Mouse (Mus musculus) Patski (cell line): ENCODE results near the gene Ssbp4. TPM values are rescaled to one million over a fixed set of nuclear protein-coding genes. Genes with fewer than 3 reads are reported as not detected.

Experiments used
- ATAC-seq: fragments of 100-300 bp; one replicate; pipeline ENCODE4 v1.8.0; 2021
- CTCF ChIA-PET: fragments of 350-600 bp; sonication (Branson Sonifier 250); formaldehyde crosslinking; loops from one replicate; lab custom pipeline; 2022; ENCODE audit warnings: inconsistent platforms; lab: Charles Lee
- POLR2A ChIA-PET: fragments of 350-600 bp; sonication (Branson Sonifier 250); formaldehyde crosslinking; loops from one replicate; lab custom pipeline; 2022; ENCODE audit warnings: antibody characterized with exemption, inconsistent platforms; lab: Charles Lee
- DNase-seq: peaks from one replicate; pipeline ENCODE4 v3.0.0-alpha.2; 2011; ENCODE audit warnings: low read depth, low spot score
- H3K27me3 ChIP-seq: fragments of 371-371 bp; one replicate; pipeline ENCODE4 v1.5.1; 2021
- CTCF ChIP-seq: fragments of 100-300 bp; IDR thresholded peaks from one replicate; pipeline ENCODE4 v1.5.1; 2021
- in situ Hi-C: fragments of 300-500 bp; cut with MboI; formaldehyde crosslinking; loops from 3 replicates; pipeline ENCODE4 v1.11.1; 2018; ENCODE audit warnings: low pct_unique_long_range_greater_than_20kb, mixed read lengths
- polyA plus RNA-seq: library from polyadenylated mRNA; unstranded; gene quantifications from one replicate; pipeline ENCODE4 v1.2.3, GENCODE M21; 2021

Ssbp4 gene
- polyA plus RNA-seq, 1 experiment from 2014 or later, result 253 TPM

DNA sequence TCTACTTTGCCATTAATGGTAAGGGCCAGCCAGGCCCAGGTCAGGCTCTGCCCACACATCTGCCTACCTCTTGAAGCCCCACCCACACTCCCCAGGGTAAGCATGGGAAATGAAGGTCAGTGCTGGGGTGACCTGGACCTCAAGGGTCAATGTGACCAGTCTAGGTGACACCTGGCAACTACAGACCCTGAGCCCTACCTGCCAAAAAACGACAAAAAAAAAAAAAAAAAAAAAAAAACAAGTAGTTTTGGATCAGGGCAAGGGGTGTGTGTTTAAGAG lies 39.4 kb upstream of the Ssbp4 start:
- no peak for ATAC-seq
- ChIA-PET CTCF (interaction anchor here (5.9 kb wide), 1 partner anchor 18 kb away, joined by 42 read pairs; no protein-coding TSS in a partner anchor), POLR2A (interaction anchor here (1.6 to 9.4 kb wide), 2 partner anchors 16 to 52 kb away, joined by 3 to 118 read pairs; partner anchors contain the start of gene Gdf15)
- no peak for TF ChIP-seq CTCF
- H3K27me3 ChIP-seq, result no peaks in the 10 kb centered on the region
- DNase-seq, result no peak
- in situ Hi-C loops, result no loop called here

DNA sequence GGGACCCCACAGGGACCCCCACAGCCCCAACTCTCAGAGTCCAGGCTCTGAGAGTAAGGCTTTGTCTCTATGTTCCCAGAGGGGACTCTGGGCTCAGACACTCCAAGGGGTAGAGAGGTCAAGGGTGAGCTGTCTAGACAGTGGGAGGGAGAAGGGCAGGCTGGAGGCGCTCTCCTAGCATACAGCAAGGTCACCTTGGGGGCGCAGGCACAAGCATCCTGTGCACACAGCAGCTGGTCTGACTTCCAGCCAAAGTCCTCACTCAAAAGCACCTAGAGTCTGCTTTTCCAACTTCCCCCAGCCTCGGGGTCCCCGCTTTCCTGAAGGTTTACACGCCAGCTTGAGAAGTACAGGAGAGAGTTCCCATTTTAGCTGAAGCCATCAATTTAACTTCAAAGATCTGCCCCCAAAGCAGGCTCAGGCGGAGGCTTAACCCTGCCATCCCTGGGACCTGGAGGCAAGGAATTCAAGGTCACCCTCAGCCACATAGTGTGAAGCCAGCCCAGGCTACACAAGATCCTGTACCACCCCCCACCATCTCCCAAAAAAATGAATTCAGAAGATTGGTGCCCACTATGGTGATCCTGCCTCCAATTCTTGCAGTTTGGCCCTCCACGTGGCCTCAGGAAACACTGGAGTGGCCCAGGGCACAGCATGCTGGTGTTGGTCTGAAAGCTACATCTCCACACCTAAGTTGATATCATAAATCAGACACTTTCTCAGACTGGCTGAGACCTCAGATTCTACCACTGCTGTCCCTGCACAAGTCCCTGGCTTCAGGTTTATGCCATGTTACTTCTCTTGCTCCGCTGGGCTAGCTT lies 38.9 kb upstream of the Ssbp4 start:
- CTCF ChIA-PET, result interaction anchor here (0.7 to 1.1 kb wide), 2 partner anchors 9 to 18 kb away, joined by 3 read pairs; no protein-coding TSS in a partner anchor
- no peak for TF ChIP-seq CTCF
- no peaks in the 10 kb centered on the region for H3K27me3 ChIP-seq
- DNase-seq, result no peak
- ATAC-seq, result no peak
- POLR2A ChIA-PET, result interaction anchor here (1.6 to 9.4 kb wide), 2 partner anchors 16 to 52 kb away, joined by 3 to 118 read pairs; partner anchors contain the start of gene Gdf15
- in situ Hi-C loops, result no loop called here

DNA sequence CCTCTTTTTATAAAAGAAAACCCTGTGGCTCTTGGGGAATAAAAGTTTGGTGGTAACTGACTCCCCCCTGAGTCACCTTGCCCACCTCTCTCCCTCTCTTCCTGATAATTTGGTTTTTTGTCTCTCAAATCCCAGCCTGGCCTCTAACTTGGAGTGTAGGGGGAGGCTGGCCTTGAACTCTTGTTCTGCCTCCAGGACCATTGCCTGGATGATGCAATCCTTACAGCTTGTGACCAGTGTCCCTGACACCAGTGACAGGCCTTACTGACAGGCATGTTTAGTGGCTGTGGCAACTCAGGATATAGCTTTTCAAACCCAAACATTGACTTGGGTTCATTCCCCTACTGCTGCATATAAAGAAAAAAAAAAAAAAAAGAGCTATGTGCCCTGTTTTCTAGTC lies 38.1 kb upstream of the Ssbp4 start:
- ATAC-seq, result no peak
- no peak for TF ChIP-seq CTCF
- DNase-seq, result no peak
- CTCF ChIA-PET, result interaction anchor here (1.1 to 1.2 kb wide), 2 partner anchors 8 to 11 kb away, joined by 3 read pairs; no protein-coding TSS in a partner anchor
- H3K27me3 ChIP-seq, result no peaks in the 10 kb centered on the region
- POLR2A ChIA-PET, result interaction anchor here (0.7 to 9.4 kb wide), 3 partner anchors 15 to 179 kb away, joined by 3 to 118 read pairs (median 5); partner anchors contain the start of gene Gdf15
- in situ Hi-C loops, result no loop called here

DNA sequence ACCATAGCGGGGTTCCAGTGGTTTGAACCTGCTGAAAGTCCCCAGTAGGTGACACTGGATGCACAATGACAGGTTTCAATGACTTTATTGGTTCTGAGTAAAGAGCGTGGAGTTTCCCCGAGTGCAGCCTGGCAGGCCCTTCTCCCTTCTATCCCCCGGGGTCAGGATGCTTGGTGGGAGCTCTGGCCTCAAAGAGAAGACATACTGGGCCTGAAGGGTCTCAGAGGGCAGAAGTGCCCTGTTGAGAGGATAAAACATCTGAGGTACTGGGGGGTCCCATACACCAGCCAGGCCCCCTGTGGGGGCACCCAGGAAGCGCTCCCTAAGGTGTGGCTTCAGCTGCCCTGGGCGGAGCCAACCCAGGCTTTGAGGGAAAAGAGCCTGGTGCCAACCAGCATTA lies 37.7 kb upstream of the Ssbp4 start:
- CTCF ChIA-PET, result interaction anchor here (1.1 to 1.2 kb wide), 2 partner anchors 8 to 11 kb away, joined by 3 read pairs; no protein-coding TSS in a partner anchor
- no peak for TF ChIP-seq CTCF
- DNase-seq (no peak), ATAC-seq (no peak)
- POLR2A ChIA-PET, result interaction anchor here (0.7 to 9.4 kb wide), 3 partner anchors 14 to 179 kb away, joined by 3 to 118 read pairs (median 5); partner anchors contain the start of gene Gdf15
- no peaks in the 10 kb centered on the region for H3K27me3 ChIP-seq
- in situ Hi-C loops, result no loop called here

DNA sequence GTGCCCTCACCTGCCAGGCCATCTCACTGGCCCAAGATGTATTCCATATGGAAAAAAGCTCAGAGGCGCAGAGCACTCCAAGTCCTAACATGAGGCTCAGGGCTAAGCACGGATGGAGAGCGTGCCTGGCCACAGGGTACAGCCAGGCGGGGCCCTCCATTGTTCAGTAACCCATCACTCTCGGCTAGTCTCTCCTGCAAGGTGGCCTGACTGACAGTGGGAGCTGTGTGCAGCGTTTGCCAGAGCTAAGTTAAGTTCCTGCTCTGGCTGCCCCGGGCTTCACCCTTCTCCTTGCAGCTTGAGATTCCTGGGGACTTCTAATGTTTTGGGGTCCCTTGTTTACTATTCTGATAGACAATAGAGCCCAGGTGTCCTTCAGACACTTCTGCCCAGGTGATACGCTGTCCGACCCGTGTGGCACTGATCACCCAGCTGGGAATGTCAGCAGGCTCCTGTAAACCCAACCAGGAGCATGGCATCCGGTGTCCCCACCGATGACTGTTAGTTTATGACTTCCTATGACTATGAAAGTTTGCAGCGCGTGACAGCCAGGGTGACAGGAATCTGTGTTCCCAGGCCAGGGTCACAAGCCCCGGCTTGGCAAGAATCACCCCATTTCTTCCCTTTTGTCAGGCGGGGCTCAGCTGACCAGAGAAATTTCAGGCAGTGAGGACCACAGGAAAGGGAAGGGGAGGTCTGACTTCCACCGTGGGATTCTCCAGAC lies 37.0 kb upstream of the Ssbp4 start:
- ATAC-seq, result no peak
- CTCF ChIA-PET, result interaction anchor here (1.2 kb wide), 2 partner anchors 10 to 16 kb away, joined by 3 to 5 read pairs; no protein-coding TSS in a partner anchor
- no peaks in the 10 kb centered on the region for H3K27me3 ChIP-seq
- no peak for DNase-seq
- POLR2A ChIA-PET, result interaction anchor here (9.4 kb wide), 1 partner anchor 14 kb away, joined by 118 read pairs; the partner anchor contains the start of gene Gdf15
- in situ Hi-C loops, result no loop called here
- TF ChIP-seq CTCF, result no peak

DNA sequence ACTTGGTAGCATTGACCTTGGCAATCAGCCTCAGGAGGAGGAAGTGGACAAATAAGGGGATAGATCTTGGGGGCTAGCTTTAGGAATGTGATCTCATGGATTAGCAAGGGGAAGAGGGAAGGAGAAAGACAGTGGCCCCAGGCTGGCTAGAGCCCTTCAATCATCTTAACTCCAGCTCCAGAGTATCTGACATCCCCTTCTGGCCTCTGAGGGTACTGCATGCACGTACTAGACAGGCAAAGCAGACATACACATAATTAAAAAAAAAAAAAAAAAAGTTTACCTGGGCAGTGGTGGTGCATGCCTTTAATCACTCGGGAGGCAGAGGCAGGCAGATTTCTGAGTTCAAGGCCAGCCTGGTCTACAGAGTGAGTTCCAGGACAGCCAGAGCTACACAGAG lies 35.4 kb upstream of the Ssbp4 start:
- H3K27me3 ChIP-seq, result no peaks in the 10 kb centered on the region
- DNase-seq (no peak), ATAC-seq (no peak)
- in situ Hi-C loops, result no loop called here
- POLR2A ChIA-PET, result interaction anchor here (0.7 to 2.5 kb wide), 3 partner anchors 14 to 34 kb away, joined by 3 to 15 read pairs (median 3); no protein-coding TSS in a partner anchor
- CTCF ChIA-PET, result interaction anchor here (0.7 to 4.9 kb wide), 3 partner anchors 10 to 21 kb away, joined by 3 to 27 read pairs (median 4); no protein-coding TSS in a partner anchor
- no peak for TF ChIP-seq CTCF

DNA sequence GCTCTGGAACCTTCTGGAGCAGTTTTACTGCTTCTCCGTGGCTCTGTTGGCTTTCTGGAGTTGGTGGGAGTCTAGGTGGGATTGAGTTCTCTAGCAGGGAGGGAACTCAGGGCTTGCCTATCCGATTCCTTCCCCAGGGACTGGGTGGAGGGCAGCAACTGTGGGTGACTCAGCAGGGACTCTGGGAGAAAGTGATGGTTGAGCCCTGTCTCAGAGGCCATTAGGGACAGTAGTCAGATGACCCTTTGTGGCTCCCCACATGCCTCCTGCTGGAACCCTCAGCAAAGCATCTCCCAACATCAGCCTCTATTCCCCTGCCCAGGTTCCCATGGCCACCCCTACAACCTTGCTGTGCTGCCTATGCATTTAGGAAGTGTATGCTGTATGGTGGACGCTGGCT lies 34.3 kb upstream of the Ssbp4 start:
- in situ Hi-C loops, result no loop called here
- ATAC-seq (no peak), DNase-seq (no peak)
- ChIA-PET POLR2A (interaction anchor here (1.5 to 2.5 kb wide), 2 partner anchors 9 to 13 kb away, joined by 5 to 15 read pairs; no protein-coding TSS in a partner anchor), CTCF (interaction anchor here (1.2 to 4.9 kb wide), 4 partner anchors 8 to 16 kb away, joined by 4 to 27 read pairs (median 4); no protein-coding TSS in a partner anchor)
- TF ChIP-seq CTCF, result no peak
- no peaks in the 10 kb centered on the region for H3K27me3 ChIP-seq

DNA sequence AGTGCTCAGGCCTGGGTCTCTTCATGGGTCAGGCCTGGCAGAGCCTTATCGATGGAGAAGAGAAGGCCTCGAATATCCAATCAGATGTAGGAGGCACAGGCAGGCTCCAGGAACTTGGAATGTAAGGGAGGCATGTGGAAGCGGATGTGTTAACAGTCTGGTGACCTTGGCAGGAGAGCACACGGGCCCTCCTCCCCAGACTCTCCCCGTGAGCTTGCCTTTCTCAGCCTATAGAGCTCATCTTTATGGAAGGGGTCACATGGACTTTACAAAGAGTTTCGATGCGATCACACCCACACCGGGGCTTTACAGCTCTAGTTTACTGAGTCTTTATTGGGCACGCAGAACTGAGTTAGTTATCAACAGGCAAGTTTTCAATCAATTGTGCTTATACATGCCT lies 30.1 kb upstream of the Ssbp4 start:
- ChIA-PET CTCF (interaction anchor here (0.7 to 1.4 kb wide), 4 partner anchors 8 to 12 kb away, joined by 3 to 4 read pairs (median 3); no protein-coding TSS in a partner anchor), POLR2A (interaction anchor here (1.8 kb wide), 1 partner anchor 11 kb away, joined by 5 read pairs; no protein-coding TSS in a partner anchor)
- in situ Hi-C loops, result no loop called here
- no peaks in the 10 kb centered on the region for H3K27me3 ChIP-seq
- DNase-seq (no peak), ATAC-seq (no peak)
- TF ChIP-seq CTCF, result no peak

DNA sequence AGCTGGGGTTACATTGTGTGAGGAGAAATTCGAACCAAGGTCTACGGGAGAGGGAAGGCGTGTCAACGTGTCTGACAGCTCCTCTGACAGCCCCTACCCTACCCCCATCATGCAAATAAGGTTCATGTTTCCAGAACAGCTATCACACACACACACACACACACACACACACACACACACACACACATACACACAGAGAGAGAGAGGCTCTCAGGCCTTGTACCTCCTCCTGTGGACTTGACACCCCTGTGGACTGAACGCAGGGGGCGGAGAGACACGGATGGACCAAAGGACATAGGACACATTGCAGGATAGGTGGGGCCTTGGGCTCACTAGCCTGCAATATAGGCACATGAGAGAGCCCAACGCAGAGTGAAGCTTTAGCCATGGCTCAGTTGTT lies 28.2 kb upstream of the Ssbp4 start:
- TF ChIP-seq CTCF, result no peak
- no peak for ATAC-seq
- in situ Hi-C loops, result no loop called here
- CTCF ChIA-PET, result interaction anchor here (1.0 to 3.3 kb wide), 3 partner anchors 11 to 59 kb away, joined by 3 to 12 read pairs (median 3); no protein-coding TSS in a partner anchor
- DNase-seq, result no peak
- H3K27me3 ChIP-seq, result no peaks in the 10 kb centered on the region
- POLR2A ChIA-PET, result interaction anchor here (0.7 to 11.4 kb wide), 3 partner anchors 12 to 26 kb away, joined by 3 to 118 read pairs (median 3); partner anchors contain the start of gene Pgpep1
